Mouse (Mus musculus) heart, embryonic 11.5 days (tissue): ENCODE results near the gene Kir3dl2. TPM values are rescaled to one million over a fixed set of nuclear protein-coding genes. Genes with fewer than 3 reads are reported as not detected.
"Not testable (repeated sequence)": the region's sequence is repeated elsewhere in the genome, so short reads cannot be mapped to it uniquely, and the experiment has no call there.

ENCODE experiments used
- ATAC-seq: fragments of 200-750 bp; cut with Nextera tagmentation; replicated peaks from 2 replicates; pipeline ENCODE4 v1.8.0; 2017; ENCODE audit warnings: moderate library complexity; ENCODE audit not compliant: insufficient number of reproducible peaks, low FRiP score, low TSS enrichment
- H3K27ac ChIP-seq: fragments of 300-500 bp; sonication (generic); 2 replicates; pipeline ENCODE4 v1.5.1; 2014; ENCODE audit warnings: mild to moderate bottlenecking, low read depth, low read length
- H3K27me3 ChIP-seq: fragments of 300-500 bp; sonication (generic); 2 replicates; pipeline ENCODE4 v1.6.1; 2014; ENCODE audit warnings: mild to moderate bottlenecking, low read length, mixed read lengths; ENCODE audit not compliant: control insufficient read depth, insufficient read depth
- H3K36me3 ChIP-seq: fragments of 300-500 bp; sonication (generic); 2 replicates; pipeline ENCODE4 v1.6.1; 2014; ENCODE audit warnings: mild to moderate bottlenecking, low read length, moderate library complexity, mixed read lengths; ENCODE audit not compliant: control insufficient read depth, insufficient read depth
- H3K4me1 ChIP-seq: fragments of 300-500 bp; sonication (generic); 2 replicates; pipeline ENCODE4 v1.6.1; 2014; ENCODE audit warnings: low read length; ENCODE audit not compliant: control insufficient read depth, insufficient read depth
- H3K4me2 ChIP-seq: fragments of 300-500 bp; sonication (generic); 2 replicates; pipeline ENCODE4 v1.6.1; 2014; ENCODE audit warnings: mild to moderate bottlenecking, moderate library complexity
- H3K4me3 ChIP-seq: fragments of 300-500 bp; sonication (generic); 2 replicates; pipeline ENCODE4 v1.5.1; 2014; ENCODE audit warnings: low read depth, low read length
- H3K9ac ChIP-seq: fragments of 300-500 bp; sonication (generic); 2 replicates; pipeline ENCODE4 v1.6.1; 2014; ENCODE audit warnings: mild to moderate bottlenecking, low read depth, low read length, moderate library complexity
- H3K9me3 ChIP-seq: fragments of 300-500 bp; sonication (generic); replicated peaks from 2 replicates; pipeline ENCODE4 v1.6.1; 2016; ENCODE audit warnings: low read length; ENCODE audit not compliant: control insufficient read depth
- WGBS: fragments of 180-500 bp; shearing (Covaris S2); extraction: QIAGEN DNeasy Blood & Tissue Kit; methylation state at CpG from one replicate; pipeline ENCODE4 v1.1.7; 2014; ENCODE audit not compliant: insufficient replicate concordance; 5-methylcytosine and 5-hydroxymethylcytosine counted together
- polyA plus RNA-seq: library from polyadenylated mRNA; unstranded; fragments of >200 nt; fragmentation: Nextera tagmentation; extraction: Ambion mirVana; gene quantifications from 2 replicates; pipeline ENCODE4 v1.2.1, GENCODE M21; 2014

The Kir3dl2 gene
- not detected in 2 replicates for polyA plus RNA-seq

DNA sequence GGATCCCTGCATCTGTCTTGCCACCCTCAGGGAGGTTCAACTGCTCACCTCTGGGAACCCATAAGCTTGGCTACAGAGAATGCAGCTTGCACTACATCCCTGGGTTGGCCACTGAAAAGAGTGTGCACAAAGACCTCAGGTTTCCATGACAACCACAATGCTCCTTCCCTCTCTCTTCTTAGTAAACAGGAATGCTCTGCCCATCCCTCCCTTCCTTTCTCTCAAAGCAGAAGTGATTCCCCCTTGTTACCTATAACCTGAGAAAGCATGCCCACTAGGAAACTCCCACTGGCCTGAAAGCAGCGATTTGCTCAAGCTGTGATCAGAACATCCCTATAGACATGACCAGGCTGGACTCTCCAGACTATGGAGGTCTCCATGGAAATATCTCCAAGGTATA lies at the start of gene Kir3dl2:
Kir3dl2 (minus strand) TSS at position 101 of the 400 bp plus-strand sequence.
- not testable (repeated sequence) for H3K27me3 ChIP-seq, H3K27ac ChIP-seq, H3K36me3 ChIP-seq, H3K4me3 ChIP-seq, ATAC-seq, H3K9me3 ChIP-seq, H3K4me2 ChIP-seq, H3K4me1 ChIP-seq, H3K9ac ChIP-seq
- WGBS: 65% methylated on average over 1 of the region's 1 CpGs

DNA sequence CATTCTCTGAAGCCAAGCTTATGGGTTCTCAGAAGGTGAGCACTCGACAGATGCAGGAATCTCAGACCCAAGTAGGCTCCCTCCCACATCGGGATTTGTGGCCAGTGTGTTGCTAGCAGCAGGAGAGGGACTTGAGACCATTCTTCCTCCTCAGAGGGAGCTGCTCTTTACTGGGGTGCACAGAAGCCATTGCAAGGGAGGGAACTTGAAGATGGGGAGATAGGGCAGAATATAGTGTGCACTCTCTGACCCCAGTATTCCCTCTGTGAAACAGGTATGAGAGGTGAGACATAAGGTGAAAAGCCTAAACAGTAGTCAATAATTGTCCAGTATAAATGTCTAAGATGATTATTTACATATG lies 47.0 kb upstream of the Kir3dl2 start:
- Histone ChIP-seq H3K4me2 (no peak overlapping the region), H3K27me3 (no peaks in the 10 kb centered on the region; the same call in 1 of the 2 replicates), H3K9me3 (no peaks in the 10 kb centered on the region), H3K4me3 (no peak overlapping the region), H3K36me3 (no peaks in the 10 kb centered on the region), H3K4me1 (no peaks in the 10 kb centered on the region), H3K9ac (no peak overlapping the region), H3K27ac (no peak overlapping the region)
- 18% methylated on average over 2 of the region's 2 CpGs for whole genome bisulfite sequencing
- ATAC-seq: no peak

DNA sequence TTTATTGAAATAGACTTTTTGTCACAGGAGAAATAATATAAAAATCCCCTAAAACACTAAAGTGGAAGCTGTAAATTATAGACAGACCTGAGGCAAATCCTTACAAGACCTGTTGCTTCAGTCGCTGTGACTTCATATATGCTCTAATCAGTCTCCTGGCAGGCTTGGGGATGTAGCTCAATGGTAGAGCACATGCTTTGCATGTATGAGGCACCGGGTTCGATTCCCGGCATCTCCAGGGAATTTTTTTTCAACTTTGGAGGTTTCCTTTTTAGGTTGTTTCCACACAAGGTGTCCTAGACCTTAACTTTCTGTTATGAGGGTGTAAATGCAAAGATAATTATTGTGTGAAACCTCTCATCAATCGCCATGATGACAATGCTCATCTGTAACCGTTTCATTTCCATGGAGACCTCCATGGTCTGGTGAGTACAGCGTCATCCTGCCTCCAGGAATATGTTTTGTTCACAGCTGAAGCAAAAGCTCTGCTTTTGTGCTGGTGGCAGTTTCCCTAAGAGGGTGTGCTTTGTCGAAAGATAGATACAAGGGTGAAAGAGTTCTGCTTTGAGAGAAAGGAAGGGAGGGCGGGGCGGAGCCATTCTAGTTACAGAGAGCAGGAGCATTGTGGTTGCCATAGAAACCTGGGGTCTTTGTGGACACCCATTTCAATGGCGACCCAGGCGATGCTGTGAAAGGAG lies 46.5 kb upstream of the Kir3dl2 start, which contains the start of gene Tceal3:
Tceal3 (plus strand) TSS at position 644 of the 698 bp plus-strand sequence.
- no peak within 1 kb of the TSS for H3K27ac ChIP-seq
- no peak within 1 kb of the TSS for H3K9ac ChIP-seq
- H3K4me3 ChIP-seq: no peak within 1 kb of the TSS
- no peaks in the 10 kb centered on the region for H3K9me3 ChIP-seq
- H3K27me3 ChIP-seq: no peaks in the 10 kb centered on the region; the same call in 1 of the 2 replicates
- WGBS: 49% methylated on average over 12 of the region's 12 CpGs
- no peak within 1 kb of the TSS for H3K4me2 ChIP-seq
- no peaks in the 10 kb centered on the region for H3K4me1 ChIP-seq
- ATAC-seq: no peak
- no peaks in the 10 kb centered on the region for H3K36me3 ChIP-seq

DNA sequence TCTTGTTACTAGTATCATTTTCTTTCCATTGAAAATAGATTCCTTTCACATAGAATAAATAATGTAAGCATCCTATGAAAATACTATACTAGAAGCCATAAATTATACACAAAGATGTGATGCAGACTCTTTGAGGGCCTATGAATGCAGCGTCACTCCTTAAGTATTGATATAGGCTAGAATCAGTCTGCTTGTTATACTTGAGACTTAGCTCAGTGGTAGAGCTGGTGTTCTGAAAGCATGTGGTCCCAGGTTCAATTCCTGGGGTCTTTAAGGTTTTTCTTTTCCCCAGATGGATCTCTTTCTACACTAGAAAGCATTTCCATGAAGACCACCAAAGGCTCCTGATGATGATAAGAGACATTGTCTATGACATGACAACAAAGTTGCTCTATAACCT lies 40.8 kb upstream of the Kir3dl2 start:
- no peak overlapping the region for H3K9ac ChIP-seq
- no peak overlapping the region for H3K27ac ChIP-seq
- no peak for ATAC-seq
- no peaks in the 10 kb centered on the region for H3K36me3 ChIP-seq
- WGBS: 89% methylated on average over 1 of the region's 1 CpGs
- H3K4me2 ChIP-seq: no peak overlapping the region
- H3K4me1 ChIP-seq: no peaks in the 10 kb centered on the region
- no peaks in the 10 kb centered on the region for H3K27me3 ChIP-seq
- no peaks in the 10 kb centered on the region for H3K9me3 ChIP-seq
- no peak overlapping the region for H3K4me3 ChIP-seq

DNA sequence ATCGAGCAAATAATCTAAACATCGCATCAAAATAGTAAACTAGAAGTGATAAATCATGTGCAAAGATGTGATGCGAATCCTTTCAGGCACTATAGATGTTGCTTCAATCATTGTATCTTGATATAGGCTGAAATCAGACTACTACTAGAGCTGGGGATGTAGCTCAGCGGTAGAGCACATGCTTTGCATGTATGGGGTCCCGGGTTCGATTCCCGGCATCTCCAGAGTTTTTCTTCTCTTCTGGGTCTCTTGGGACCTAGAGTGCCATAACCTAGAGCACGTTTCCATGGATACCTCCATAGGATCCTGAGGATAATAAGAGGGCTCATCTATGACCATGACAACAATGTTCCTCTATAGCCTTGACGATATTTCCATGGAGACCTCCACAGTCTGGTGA lies 25.2 kb upstream of the Kir3dl2 start:
- not testable (repeated sequence) for ATAC-seq, H3K9me3 ChIP-seq, H3K27me3 ChIP-seq, H3K4me2 ChIP-seq, H3K36me3 ChIP-seq, H3K9ac ChIP-seq, H3K4me1 ChIP-seq, H3K27ac ChIP-seq, H3K4me3 ChIP-seq
- WGBS: 86% methylated on average over 9 of the region's 9 CpGs

DNA sequence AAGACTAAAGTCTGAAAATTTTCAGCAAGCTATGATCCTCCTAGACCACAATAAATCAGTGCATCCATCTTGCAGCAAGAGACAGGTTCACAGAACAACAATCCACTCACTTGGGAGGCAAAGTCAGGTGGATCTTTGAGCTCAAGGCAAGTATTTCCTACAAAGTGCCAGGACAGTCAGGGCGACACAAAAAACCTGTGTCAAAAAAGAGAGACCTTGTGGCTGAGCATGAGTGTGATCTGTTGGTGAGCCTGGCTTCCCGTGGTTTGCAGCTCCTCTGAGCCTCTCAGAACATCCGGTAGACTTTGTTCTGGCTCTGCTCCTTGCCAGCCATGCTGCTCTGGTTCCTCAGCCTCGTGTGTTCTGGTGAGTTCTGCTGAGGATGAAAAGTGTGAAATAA lies 26.2 kb downstream of the Kir3dl2 start, which contains the start of gene Kir3dl1:
Kir3dl1 (plus strand) TSS at position 301 of the 400 bp plus-strand sequence.
- H3K36me3 ChIP-seq, H3K9ac ChIP-seq, ATAC-seq, H3K4me2 ChIP-seq, H3K4me3 ChIP-seq, H3K9me3 ChIP-seq, H3K4me1 ChIP-seq, H3K27me3 ChIP-seq, H3K27ac ChIP-seq: not testable (repeated sequence)
- WGBS: 66% methylated on average over 4 of the region's 4 CpGs

Other genes starting within 250 kb of the Kir3dl2 start
- not detected in 2 replicates for gene Kir3dl1, start 26.1 kb downstream of the Kir3dl2 start, polyA plus RNA-seq
- gene Tceal3, start 46.8 kb upstream of the Kir3dl2 start, polyA plus RNA-seq: 1.2 and 2.1 TPM in 2 replicates
- 7.3 and 7.6 TPM in 2 replicates for gene Tceal1, start 163.9 kb upstream of the Kir3dl2 start, polyA plus RNA-seq
- gene Morf4l2, start 199.6 kb upstream of the Kir3dl2 start, polyA plus RNA-seq: 449 and 475 TPM in 2 replicates
- 0.10 TPM in 1 of 2 replicates, not detected in the other for gene Glra4, start 236.1 kb upstream of the Kir3dl2 start, polyA plus RNA-seq